Mouse (Mus musculus) neural tube, embryonic 13.5 days (tissue): Measurements from ENCODE around the gene Radil. TPM values are rescaled to one million over a fixed set of nuclear protein-coding genes. Genes with fewer than 3 reads are reported as not detected.

Experiments used
- ATAC-seq: fragments of 200-750 bp; cut with Nextera tagmentation; 2 replicates; pipeline ENCODE4 v1.8.0; 2017; ENCODE audit warnings: low read depth, mild to moderate bottlenecking, moderate TSS enrichment, moderate library complexity
- H3K27ac ChIP-seq: fragments of 300-500 bp; sonication (generic); replicated peaks from 2 replicates; pipeline ENCODE4 v1.5.1; 2015; ENCODE audit warnings: moderate library complexity, mild to moderate bottlenecking, inconsistent platforms
- H3K27me3 ChIP-seq: fragments of 300-500 bp; sonication (generic); 2 replicates; pipeline ENCODE4 v1.6.1; 2015; ENCODE audit warnings: mild to moderate bottlenecking, inconsistent platforms
- H3K36me3 ChIP-seq: fragments of 300-500 bp; sonication (generic); 2 replicates; pipeline ENCODE4 v1.6.1; 2015; ENCODE audit warnings: mild to moderate bottlenecking, inconsistent platforms
- H3K4me1 ChIP-seq: fragments of 300-500 bp; sonication (generic); replicated peaks from 2 replicates; pipeline ENCODE4 v1.6.1; 2015; ENCODE audit warnings: inconsistent platforms
- H3K4me2 ChIP-seq: fragments of 300-500 bp; sonication (generic); 2 replicates; pipeline ENCODE4 v1.6.1; 2015; ENCODE audit warnings: inconsistent platforms, mild to moderate bottlenecking, moderate library complexity
- H3K4me3 ChIP-seq: fragments of 300-500 bp; sonication (generic); 2 replicates; pipeline ENCODE4 v1.5.1; 2015; ENCODE audit warnings: mild to moderate bottlenecking, inconsistent platforms
- H3K9ac ChIP-seq: fragments of 300-500 bp; sonication (generic); 2 replicates; pipeline ENCODE4 v1.6.1; 2015; ENCODE audit warnings: moderate library complexity, mild to moderate bottlenecking, inconsistent platforms
- H3K9me3 ChIP-seq: fragments of 300-500 bp; sonication (generic); 2 replicates; pipeline ENCODE4 v1.6.1; 2016; ENCODE audit warnings: inconsistent platforms
- WGBS: fragments of 180-500 bp; shearing (Covaris S2); methylation state at CpG from one replicate; pipeline ENCODE4 v1.1.7; 2015; 5-methylcytosine and 5-hydroxymethylcytosine counted together
- polyA plus RNA-seq: library from polyadenylated mRNA; unstranded; fragments of >200 nt; fragmentation: Nextera tagmentation; extraction: Ambion mirVana; gene quantifications from 2 replicates; pipeline ENCODE4 v1.2.1, GENCODE M21; 2015

Radil gene
- polyA plus RNA-seq, 1 experiment from 2014 or later: 11.8 TPM

DNA sequence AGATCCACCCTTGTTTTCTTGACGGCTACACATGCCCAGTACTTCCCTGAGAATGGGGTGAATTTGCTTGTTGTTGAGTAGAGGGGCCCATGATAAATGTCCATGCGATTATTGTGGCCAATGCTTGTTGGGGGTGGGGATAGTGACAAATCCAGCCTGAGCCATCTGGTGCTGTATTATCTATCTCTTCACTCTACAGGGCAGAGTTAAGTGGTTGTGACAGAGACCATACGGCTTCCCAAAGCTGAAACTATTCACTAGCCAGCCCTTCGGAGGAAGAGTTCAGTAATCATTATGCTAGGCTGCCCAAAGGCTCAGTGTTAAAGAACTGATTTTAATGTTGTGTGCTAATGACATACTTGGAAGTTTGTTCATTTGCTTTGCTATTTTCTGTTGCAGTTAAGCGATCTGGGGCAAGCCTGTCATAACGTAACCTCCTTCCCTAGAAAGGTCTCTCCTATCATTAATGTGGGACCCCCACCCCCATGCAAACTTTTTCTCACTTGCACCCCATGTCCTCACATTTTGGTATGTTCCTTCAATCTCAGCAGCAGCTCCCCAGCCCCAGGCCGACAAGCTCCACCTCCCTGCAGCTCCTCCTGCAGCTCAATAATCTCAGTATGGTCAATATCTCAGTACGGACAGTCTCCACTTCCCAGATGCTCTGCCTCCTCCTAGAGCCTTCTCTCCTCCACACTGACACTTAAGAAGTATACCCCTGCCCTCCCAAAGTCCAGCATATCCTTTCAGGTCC lies 26.0 kb downstream of the Radil start:
- Histone ChIP-seq H3K27ac (no peak overlapping the region), H3K9me3 (no peaks in the 10 kb centered on the region), H3K36me3 (peaks cover 4% of the 10 kb centered on the region; the same call in 1 of the 2 replicates), H3K4me2 (no peak overlapping the region), H3K4me3 (no peak overlapping the region), H3K4me1 (no peaks in the 10 kb centered on the region), H3K9ac (no peak overlapping the region), H3K27me3 (peaks cover 20% of the 10 kb centered on the region)
- WGBS: 75% methylated on average over 8 of the region's 8 CpGs
- ATAC-seq: no peak

DNA sequence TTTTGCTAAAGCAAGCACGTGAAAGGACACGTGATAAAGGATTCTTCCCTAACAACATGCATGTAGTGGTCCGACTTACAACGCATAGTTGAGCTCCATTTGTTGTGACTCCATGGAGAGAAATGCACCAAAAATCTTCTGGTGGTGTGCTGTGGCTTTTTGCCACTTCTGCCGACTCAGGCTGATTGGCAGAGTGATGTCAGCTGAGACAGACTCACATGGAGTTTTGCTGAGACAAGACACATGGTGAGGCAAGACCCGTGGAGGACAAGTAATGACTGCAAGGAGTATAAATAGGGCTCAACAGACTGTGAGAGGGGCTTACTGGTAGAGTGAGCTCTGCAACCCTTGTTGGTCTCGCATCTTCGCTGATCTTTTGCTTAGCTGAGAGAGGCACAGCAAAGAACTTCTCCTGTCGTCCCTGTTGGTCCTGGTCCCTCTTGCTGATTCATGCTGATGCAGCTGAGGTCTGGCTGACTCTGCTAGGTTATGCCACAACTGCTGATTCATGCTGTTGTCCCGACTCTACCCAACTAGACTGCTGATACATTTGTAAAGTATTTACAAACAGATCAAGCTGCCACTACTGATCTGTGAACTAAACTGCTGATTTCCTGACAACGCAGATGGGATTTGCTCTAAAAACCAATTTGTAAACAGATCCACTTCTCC lies 29.6 kb downstream of the Radil start:
- H3K27me3 ChIP-seq: no peaks in the 10 kb centered on the region
- H3K4me1 ChIP-seq: 0 out of 2 replicates have a peak, but pooled peaks cover 7% of the 10 kb centered on the region
- 89% methylated on average over 11 of the region's 11 CpGs for WGBS
- no peak for ATAC-seq
- H3K4me2 ChIP-seq: no peak overlapping the region
- no peak overlapping the region for H3K27ac ChIP-seq
- H3K9ac ChIP-seq: no peak overlapping the region
- H3K4me3 ChIP-seq: no peak overlapping the region
- H3K9me3 ChIP-seq: no peaks in the 10 kb centered on the region
- H3K36me3 ChIP-seq: 0 out of 2 replicates have a peak, but pooled peaks cover 3% of the 10 kb centered on the region

- ATAC-seq: no peak
- no peak overlapping the region for H3K9ac ChIP-seq
- H3K27me3 ChIP-seq: no peaks in the 10 kb centered on the region
- H3K36me3 ChIP-seq: 0 out of 2 replicates have a peak, but pooled peaks cover 3% of the 10 kb centered on the region
- no peak overlapping the region for H3K4me3 ChIP-seq
- H3K4me2 ChIP-seq: no peak overlapping the region
- no peak overlapping the region for H3K27ac ChIP-seq
- no peaks in the 10 kb centered on the region for H3K9me3 ChIP-seq
- WGBS: 87% methylated on average over 4 of the region's 4 CpGs
- 0 out of 2 replicates have a peak, but pooled peaks cover 7% of the 10 kb centered on the region for H3K4me1 ChIP-seq
Observed at GRCm38 (mm10) chr5:142520360-142520759, 30.5 kb downstream of the Radil start.

DNA sequence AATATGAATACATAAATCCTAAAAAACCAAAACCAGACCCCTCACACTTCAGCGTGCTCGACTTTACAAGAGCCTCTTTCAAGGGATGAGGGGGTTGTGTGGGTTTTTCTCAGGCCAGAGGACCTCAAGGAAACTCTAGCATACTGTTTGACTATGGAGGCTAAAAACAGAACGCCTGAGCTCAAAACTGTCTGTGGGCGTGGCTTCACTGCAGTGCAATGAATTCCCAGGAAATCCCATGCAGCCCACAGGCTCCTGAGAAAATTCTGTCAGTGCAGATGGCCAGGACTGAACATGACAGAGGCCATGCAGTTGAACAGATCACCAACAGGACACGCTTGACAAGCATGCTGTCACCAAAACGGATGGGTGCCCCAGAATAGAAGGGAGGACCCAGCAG lies 31.9 kb downstream of the Radil start:
- no peak overlapping the region for H3K27ac ChIP-seq
- H3K9me3 ChIP-seq: no peaks in the 10 kb centered on the region
- no peak overlapping the region for H3K9ac ChIP-seq
- no peaks in the 10 kb centered on the region for H3K27me3 ChIP-seq
- no peak overlapping the region for H3K4me2 ChIP-seq
- 71% methylated on average over 6 of the region's 6 CpGs for WGBS
- 0 out of 2 replicates have a peak, but pooled peaks cover 7% of the 10 kb centered on the region for H3K4me1 ChIP-seq
- 0 out of 2 replicates have a peak, but pooled peaks cover 3% of the 10 kb centered on the region for H3K36me3 ChIP-seq
- ATAC-seq: no peak
- H3K4me3 ChIP-seq: no peak overlapping the region

- Histone ChIP-seq H3K4me1 (peaks cover 32% of the 10 kb centered on the region), H3K9ac (no peak overlapping the region), H3K36me3 (no peaks in the 10 kb centered on the region), H3K4me3 (no peak overlapping the region), H3K4me2 (no peak overlapping the region), H3K27me3 (no peaks in the 10 kb centered on the region), H3K27ac (no peak overlapping the region), H3K9me3 (no peaks in the 10 kb centered on the region)
- no peak for ATAC-seq
- WGBS: 83% methylated on average over 4 of the region's 4 CpGs
Observed at GRCm38 (mm10) chr5:142512112-142512511, 38.8 kb downstream of the Radil start.

- no peaks in the 10 kb centered on the region for H3K27me3 ChIP-seq
- peak overlapping the region; percentile 90 for H3K27ac ChIP-seq
- H3K36me3 ChIP-seq: peaks cover 10% of the 10 kb centered on the region; the same call in 1 of the 2 replicates
- H3K4me1 ChIP-seq: peaks cover 26% of the 10 kb centered on the region
- peak overlapping the region; percentile 70 for H3K9ac ChIP-seq
- H3K9me3 ChIP-seq: no peaks in the 10 kb centered on the region
- WGBS: 65% methylated on average over 7 of the region's 7 CpGs
- no peak overlapping the region for H3K4me3 ChIP-seq
- no peak overlapping the region for H3K4me2 ChIP-seq
- ATAC-seq: peak; percentile 57; the same call in 1 of the 2 replicates
Observed at GRCm38 (mm10) chr5:142510061-142510414, 40.9 kb downstream of the Radil start.

DNA sequence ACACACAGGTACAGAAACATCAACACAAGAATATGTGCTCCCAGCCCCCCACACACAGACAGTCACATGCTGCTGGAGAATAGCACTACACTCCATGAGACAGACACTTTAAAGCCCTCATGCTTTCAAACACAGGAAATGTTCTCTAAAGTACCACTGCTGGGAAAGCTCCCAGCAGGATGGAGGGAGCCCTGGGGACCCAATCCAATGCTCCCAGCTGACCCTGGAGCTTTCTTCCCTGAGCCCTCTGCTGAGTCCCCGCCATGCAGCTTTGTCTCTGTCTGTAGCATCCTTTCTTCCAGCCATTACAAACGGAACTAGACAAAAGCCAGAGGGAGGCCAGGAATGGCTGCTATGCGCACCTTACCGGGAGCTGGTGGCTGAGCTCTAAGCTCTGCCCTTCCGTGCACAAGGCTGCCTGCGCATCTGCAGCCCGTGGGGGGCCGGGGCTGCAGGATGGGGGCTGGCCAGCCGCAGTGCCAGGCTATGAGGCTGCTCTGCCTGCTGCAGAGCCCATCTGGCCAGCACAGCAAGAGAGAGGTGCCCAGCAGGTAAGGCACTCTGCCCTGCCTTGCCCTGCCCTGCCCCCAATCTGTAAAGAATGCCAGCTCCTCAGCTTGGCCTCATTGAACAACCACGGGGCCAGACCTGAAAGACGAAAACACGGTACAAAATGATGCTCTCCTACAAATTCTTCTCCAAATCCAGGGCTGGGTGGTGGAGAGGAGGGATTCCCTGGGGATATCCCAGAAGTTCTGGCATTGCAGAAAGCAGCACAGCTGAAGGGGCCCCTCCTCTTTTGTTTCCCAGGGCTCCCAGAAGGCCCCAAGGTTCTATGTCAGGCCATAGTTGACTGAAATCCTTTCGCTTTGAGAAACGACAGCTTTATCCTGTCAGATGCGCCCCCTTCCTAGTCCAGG lies 41.5 kb downstream of the Radil start:
- WGBS: 13% methylated on average over 15 of the region's 15 CpGs
- Histone ChIP-seq H3K27ac (peak overlapping the region; percentile 90), H3K36me3 (peaks cover 10% of the 10 kb centered on the region; the same call in 1 of the 2 replicates), H3K4me1 (peaks cover 26% of the 10 kb centered on the region), H3K9me3 (no peaks in the 10 kb centered on the region), H3K4me2 (peak overlapping the region; percentile 50), H3K4me3 (peak overlapping the region; percentile 19), H3K27me3 (no peaks in the 10 kb centered on the region), H3K9ac (peak overlapping the region; percentile 70)
- peak; percentile 68 for ATAC-seq

GRCm38 (mm10) chr5:142505695-142506423 lies 45.0 kb downstream of the Radil start:
- no peaks in the 10 kb centered on the region for H3K9me3 ChIP-seq
- 75% methylated on average over 3 of the region's 3 CpGs for WGBS
- H3K4me1 ChIP-seq: peaks cover 30% of the 10 kb centered on the region
- no peak overlapping the region for H3K4me2 ChIP-seq
- H3K27ac ChIP-seq: no peak overlapping the region
- ATAC-seq: no peak
- no peak overlapping the region for H3K4me3 ChIP-seq
- H3K36me3 ChIP-seq: peaks cover 10% of the 10 kb centered on the region; the same call in 1 of the 2 replicates
- H3K27me3 ChIP-seq: no peaks in the 10 kb centered on the region
- no peak overlapping the region for H3K9ac ChIP-seq

DNA sequence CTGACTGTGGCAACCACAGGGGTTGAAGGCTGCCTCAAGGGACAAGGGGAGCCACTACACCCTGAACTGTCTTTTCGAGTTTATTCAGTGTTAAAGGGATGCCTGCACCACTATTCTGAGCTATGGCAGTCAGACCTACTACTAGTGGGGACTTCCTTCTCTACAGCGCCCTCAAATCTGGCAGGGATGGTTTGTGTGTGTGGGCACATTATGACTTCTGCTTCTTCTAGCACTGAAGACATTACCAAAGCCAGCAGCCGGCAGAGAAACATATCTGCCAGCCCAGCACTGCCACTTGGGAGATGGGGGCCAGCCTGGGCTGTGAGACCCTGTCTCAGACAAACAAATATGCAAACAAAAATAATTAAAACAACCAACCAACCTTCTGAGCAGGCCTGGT lies 46.7 kb downstream of the Radil start:
- WGBS: 81% methylated on average over 3 of the region's 3 CpGs
- H3K9me3 ChIP-seq: no peaks in the 10 kb centered on the region
- no peak overlapping the region for H3K4me2 ChIP-seq

GRCm38 (mm10) chr5:142502414-142502813 lies 48.5 kb downstream of the Radil start:
- Histone ChIP-seq H3K4me2 (no peak overlapping the region), H3K9me3 (no peaks in the 10 kb centered on the region), H3K9ac (no peak overlapping the region), H3K27ac (no peak overlapping the region), H3K27me3 (no peaks in the 10 kb centered on the region), H3K4me1 (peaks cover 4% of the 10 kb centered on the region; the same call in 1 of the 2 replicates), H3K36me3 (peaks cover 14% of the 10 kb centered on the region), H3K4me3 (no peak overlapping the region)
- WGBS: 6% methylated on average over 3 of the region's 3 CpGs
- ATAC-seq: peak; percentile 91

More for the DNA sequence above, 46.7 kb downstream of the Radil start:
- Histone ChIP-seq H3K36me3 (peaks cover 10% of the 10 kb centered on the region; the same call in 1 of the 2 replicates), H3K4me3 (no peak overlapping the region), H3K27me3 (no peaks in the 10 kb centered on the region), H3K27ac (no peak overlapping the region), H3K9ac (no peak overlapping the region), H3K4me1 (peaks cover 19% of the 10 kb centered on the region)
- ATAC-seq: no peak

DNA sequence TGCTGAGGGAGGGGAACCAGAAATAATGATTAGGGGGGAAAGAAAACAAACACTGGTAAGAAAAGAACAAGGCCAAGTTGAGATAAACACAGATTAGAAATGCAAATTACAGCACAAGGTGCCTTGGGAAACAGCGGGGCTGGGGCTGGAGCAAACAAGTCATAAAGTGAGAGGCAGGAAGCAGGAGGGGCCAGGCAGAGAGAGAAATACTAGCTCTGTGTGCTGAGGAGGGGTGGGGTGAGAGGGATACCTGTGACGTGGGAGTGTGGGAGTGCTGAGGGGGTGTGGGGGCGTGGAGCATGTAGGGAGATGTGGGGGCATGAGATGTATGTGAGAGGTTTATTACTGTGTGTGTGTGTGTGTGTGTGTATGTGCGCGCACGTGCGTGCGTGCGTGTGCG lies 50.0 kb downstream of the Radil start:
- Histone ChIP-seq H3K4me3 (no peak overlapping the region), H3K27me3 (no peaks in the 10 kb centered on the region), H3K9ac (no peak overlapping the region), H3K36me3 (peaks cover 6% of the 10 kb centered on the region), H3K4me2 (no peak overlapping the region), H3K27ac (no peak overlapping the region), H3K4me1 (peaks cover 4% of the 10 kb centered on the region; the same call in 1 of the 2 replicates), H3K9me3 (no peaks in the 10 kb centered on the region)
- 78% methylated on average over 10 of the region's 10 CpGs for WGBS
- ATAC-seq: no peak
